Mouse (Mus musculus) cerebellum, postnatal 4 days (tissue): ENCODE data around the gene Zfp593.
"Not testable (repeated sequence)": the region's sequence is repeated elsewhere in the genome, so short reads cannot be mapped to it uniquely, and the experiment has no call there.

Experiments
- DNase-seq, 2 experiments: peaks; one replicate each; pipeline ENCODE4 v3.0.0; 2022; ENCODE audit warnings: low spot score in 2 of 2, mixed read lengths in 1 of 2

Zfp593 gene

GRCm38 (mm10) chr4:134245148-134245843 lies at the start of gene Zfp593:
TSS of gene Zfp593 (minus strand) at chr4:134245592.
- DNase-seq: peak; percentile 94 to 97

DNA sequence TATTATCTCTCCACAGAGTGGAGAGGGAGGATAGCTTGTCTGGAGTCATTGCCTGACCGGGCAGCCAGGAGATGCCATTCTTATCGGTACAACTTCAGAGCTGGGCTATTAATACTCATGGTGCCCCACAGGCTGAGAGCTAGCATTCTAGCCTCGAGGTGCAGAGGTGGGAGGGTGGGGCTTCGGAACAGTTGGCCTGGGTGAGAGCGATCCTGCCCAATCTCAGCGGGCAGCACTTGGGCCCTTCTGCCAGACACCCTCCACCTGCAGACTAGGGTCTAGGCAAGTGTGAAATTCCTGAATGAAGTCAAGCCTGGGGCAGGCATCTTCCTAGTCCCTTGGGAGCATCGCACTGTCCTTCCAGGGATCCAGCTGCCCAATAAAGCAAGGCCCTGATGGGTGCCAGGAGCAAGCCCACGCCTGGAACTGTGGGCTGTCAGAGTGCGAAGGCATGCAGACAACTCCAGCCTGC lies 48.3 kb upstream of the Zfp593 start:
- DNase-seq: no peak

- no peak for DNase-seq
These were observed 47.8 kb upstream of the Zfp593 start for GRCm38 (mm10) chr4:134293061-134293691.

- peak; percentile 62 to 77 for DNase-seq
These were observed 46.7 kb upstream of the Zfp593 start for GRCm38 (mm10) chr4:134292067-134292466.

GRCm38 (mm10) chr4:134288397-134289256 lies 43.2 kb upstream of the Zfp593 start:
- no peak for DNase-seq

GRCm38 (mm10) chr4:134287575-134288025 lies 42.2 kb upstream of the Zfp593 start, which contains the start of gene Pdik1l:
TSS of gene Pdik1l (minus strand) at chr4:134287895.
- DNase-seq: peak; percentile 46 to 72

DNA sequence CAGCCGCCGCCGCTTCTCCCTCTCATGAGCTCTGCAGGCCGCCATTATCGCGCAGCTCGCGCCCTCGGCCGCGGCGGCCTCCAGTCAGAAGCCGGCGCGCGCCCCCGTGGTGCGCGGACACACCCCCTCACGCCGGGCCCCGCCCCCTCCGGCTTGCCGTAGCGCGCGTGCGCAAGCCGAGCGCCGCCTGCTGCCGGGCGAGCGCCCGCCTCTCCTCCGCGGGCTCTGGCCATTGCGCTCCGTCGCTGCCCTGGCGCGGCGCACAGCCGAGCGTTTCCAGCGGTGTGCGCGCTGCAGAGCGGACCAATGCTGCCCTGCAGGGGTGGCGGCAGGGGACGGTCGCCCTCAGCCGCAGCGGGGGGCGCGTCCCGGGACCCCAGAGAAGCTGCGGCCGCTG lies 41.8 kb upstream of the Zfp593 start:
- DNase-seq: peak; percentile 97 to 99

DNA sequence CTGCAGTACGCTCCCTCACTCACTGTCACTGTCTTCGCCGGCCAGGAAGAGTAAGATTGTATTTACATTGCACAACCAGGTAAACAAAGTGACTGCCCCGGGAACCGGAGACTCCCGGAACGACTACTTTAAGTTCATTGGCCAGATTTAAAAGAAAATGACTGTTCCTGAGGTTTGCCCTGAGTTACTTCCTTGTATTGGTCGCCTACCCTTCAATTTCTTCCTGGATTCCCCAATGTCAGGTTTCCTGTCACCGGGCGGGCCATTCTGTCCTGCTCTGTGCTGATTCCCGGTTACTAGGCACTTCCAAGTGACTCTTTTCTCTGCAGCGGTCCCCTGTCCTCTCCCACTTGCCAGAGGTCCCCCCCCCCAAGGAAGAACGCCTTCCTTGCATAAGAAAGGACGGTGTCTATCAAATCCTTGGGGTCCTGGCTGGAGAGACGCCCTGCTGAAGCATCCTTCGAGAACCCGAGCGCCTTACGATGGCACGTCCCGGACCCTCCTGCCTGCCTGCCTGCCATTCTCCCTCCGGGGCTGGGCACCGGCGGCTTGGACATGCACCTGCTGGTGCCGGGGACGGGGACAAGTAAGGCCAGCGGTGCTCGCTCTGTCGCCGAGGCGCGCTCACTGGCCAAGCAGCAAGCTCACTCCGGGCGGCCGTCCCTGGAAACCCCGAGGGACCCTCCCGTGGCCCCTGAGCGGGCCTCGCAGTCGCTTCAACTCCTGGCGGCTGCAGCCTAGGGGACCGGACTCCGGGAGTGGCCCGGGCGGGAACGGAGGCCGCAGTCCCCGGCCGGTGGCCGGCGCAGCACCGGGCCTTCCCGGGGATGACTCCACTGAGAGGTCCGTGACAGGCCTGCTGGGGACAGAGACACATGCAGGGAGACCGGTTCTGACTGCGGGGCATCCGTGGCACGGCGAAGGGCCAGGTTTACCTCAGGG lies 41.1 kb upstream of the Zfp593 start:
- no peak for DNase-seq

- DNase-seq: no peak
These were observed 39.5 kb upstream of the Zfp593 start for GRCm38 (mm10) chr4:134284942-134285341.

DNA sequence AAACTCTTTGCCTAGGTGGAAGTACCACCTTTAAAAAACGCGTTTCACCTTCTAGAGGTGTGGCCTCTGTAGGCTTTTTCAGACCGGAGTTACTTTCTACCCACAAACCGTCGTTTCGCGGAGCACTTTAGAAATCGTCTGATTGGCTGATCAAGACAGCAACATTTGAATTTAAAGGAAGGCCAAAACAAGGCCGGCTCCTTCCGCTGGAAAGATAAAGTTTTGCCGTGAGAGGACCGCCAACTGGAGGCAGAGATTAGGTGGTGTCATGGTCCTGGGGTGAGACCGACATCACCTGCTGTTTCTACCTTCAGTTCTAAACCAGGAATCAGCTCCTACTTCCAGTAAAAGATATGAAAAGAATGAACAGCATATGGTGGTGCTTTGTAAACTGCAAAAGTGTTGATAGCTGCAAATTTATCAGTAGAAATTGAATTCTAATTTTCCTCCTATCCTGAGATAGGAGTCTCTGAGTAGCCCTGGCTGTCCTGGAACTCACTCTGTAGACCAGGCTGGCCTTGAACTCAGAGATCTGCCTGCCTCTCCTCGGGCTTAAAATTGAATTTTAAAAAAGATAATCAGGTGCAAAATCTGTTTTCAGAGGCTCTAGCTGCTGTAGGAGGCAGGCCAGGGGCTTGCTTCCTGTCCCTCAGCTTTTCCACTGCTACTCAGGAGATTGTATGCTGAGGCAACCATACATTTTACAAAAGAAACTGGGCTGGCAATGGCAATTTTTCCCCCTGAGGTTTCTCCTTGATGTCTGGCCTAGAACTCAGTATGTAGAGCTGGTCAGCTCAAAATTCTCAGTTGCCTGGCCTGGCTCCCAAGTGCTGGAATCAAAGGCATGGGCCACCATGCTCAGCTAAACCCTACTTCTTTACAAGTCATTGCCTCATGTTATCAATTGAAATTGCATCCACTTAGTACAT lies 28.3 kb upstream of the Zfp593 start:
- DNase-seq: no peak

DNA sequence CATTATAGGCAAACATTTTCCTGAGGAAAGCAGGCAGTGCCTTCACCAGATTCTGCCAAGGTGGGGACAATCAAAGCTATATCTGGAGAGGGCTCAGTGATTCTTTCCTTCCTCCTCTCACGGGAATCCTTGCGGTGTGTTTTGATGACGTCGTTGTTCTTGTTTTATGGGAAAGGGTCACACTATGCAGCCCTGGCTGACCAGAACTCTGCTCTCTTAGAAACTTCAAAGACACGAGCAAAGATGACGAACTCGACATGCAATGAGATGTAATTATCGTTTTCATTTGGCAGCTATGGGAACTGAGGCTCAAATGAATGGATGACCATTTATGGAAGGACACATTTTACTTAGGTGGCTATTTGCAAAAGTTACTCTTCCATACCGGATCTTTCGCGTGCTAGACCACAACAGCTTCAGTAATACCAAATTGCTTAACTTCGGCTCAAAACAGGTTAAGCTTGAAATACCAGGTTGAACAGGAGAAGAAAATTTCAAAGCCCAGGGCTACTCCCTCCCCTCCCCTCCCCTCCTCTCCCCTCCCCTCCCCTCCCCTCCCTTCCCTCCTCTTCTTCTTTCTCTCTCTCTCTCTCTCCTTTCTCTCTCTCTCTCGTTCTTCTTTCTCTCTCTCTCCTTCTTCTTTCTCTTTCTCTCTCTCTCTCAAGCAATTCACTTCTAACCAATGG lies 27.5 kb upstream of the Zfp593 start:
- DNase-seq: no peak

- DNase-seq: no peak
These were observed 26.6 kb upstream of the Zfp593 start for GRCm38 (mm10) chr4:134271979-134272378.

DNA sequence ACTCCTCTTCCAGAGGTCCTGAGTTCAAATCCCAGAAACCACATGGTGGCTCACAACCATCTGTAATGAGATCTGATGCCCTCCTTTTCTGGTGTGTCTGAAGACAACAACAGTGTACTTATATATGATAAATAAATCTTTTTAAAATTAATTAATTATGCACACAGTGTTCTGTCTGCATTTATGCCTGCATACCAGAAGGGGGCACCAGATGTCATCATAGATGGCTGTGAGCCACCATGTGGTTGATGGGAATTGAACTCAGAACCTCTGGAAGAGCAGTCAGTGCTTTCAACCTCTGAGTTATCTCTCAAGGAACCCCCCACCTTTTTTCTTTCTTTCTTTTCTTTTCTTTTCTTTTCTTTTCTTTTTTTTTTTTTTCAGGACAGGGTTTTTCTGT lies 24.2 kb upstream of the Zfp593 start:
- not testable (repeated sequence) for DNase-seq

DNA sequence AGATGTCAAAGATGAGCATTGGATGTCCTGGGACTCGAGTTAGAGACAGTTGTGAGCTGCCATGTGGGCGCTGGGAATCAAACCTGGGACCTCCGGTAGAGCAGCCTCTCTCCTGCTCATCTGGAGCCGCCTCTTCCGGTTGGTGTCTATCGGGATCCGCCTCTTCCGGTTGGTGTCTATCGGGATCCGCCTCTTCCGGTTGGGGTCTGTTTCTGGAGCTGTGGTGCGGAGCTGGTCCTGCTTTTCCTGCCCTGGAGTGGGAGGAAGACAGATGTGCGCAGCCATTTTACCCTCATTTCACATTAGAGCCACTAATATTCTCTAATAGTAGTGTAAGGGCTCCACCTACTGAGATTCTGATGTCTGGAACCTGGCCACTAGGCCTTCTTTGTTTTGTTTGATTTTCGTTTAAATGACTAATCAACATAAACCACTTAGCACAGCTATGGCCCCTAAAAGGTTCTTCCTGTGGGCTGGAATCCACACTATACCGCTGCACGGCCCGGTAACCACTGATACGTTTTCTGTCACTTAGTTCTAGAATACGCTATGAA lies 22.8 kb upstream of the Zfp593 start:
- DNase-seq: no peak

DNA sequence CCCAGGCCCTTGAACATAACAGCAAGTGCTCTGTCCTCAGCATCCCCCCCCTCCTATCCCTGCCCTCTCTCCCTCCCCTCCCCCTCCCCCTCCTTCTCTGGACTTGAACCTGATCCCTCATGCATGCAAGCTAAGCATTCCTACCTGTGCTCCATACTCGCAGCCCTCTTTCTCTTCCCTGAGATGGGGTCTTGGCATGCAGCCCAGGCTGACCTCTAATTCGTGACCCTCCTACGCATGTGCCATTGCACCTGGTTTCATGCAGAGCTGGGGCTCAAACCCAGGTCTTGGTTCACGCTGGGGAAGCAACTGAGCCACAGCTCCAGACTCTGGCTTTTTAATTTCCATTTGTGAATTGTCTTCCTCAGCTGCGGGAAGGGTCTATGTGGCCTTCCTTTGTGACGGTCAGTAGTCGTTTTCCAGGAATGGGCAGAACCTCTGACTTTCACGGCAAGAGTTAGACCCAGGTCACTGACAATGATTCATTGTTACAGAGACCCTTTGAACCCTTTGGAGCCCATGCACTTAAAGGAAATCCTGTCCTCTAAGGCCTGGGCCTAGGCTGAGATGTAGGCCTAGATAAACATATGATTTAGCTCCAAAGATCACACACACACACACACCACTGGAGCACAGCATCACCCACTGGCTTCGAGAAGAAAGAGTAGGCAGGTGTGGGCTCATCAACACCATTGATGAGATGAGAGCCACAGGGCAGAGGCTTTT lies 20.6 kb upstream of the Zfp593 start:
- DNase-seq: no peak

DNA sequence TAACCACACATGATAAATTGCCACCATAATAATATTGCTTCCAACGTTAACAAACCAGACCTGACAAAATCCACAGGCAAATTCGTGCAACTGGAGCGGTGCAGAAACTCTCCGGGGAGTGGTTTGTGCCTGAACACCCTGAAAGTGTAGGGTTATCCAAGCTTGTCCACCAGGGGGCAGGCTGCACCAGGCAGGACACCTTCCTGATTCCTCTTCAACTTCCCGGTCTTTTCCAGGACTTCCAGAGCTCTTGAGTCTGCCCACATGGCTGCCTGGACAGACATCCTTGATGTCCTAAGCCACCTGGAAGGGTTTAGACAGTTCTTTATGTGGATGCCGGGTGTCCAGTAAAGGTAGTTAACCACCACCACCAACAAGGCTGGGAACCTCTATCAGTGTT lies 17.8 kb upstream of the Zfp593 start:
- peak in 1 of 2 experiments; percentile 56 for DNase-seq

- no peak for DNase-seq
These were observed 13.0 kb upstream of the Zfp593 start for GRCm38 (mm10) chr4:134258354-134258753.
